Mouse (Mus musculus): ENCODE data around the gene Skiv2l.

- TF ChIP-seq CTCF (IDR thresholded peaks at IDR 0.05; ENCODE audit: low read depth, low read length) (peak; percentile 87), POLR2A (IDR thresholded peaks at IDR 0.05; ENCODE audit: extremely low read depth, insufficient read depth, low read length) (no peak)
Measured at GRCm38 (mm10) chr17:34855825-34856224, 5.8 kb upstream of the Skiv2l start.
